Mouse (Mus musculus) telencephalon, adult 2 months (tissue): ENCODE results near the gene Arhgef38.

Experiments
- DNase-seq: peaks from one replicate; pipeline ENCODE4 v3.0.0-alpha.2; 2011; ENCODE audit warnings: low read depth, low spot score

Arhgef38 gene

GRCm38 (mm10) chr3:133092274-133092853 lies 142.4 kb downstream of the Arhgef38 start:
- DNase-seq: no peak

- DNase-seq: peak; percentile 93
Observed at GRCm38 (mm10) chr3:133091664-133092273, 143.0 kb downstream of the Arhgef38 start, which contains the start of the genes Ints12 and Gstcd. TSS of gene Ints12 (plus strand) at chr3:133091840. TSS of gene Gstcd (minus strand) at chr3:133092033.

GRCm38 (mm10) chr3:133091121-133091663 lies 143.6 kb downstream of the Arhgef38 start:
- peak; percentile 31 for DNase-seq

- no peak for DNase-seq
Observed at GRCm38 (mm10) chr3:133090247-133091120, 144.3 kb downstream of the Arhgef38 start.

GRCm38 (mm10) chr3:133085858-133086257 lies 148.9 kb downstream of the Arhgef38 start:
- DNase-seq: peak; percentile 29

- DNase-seq: no peak
Observed at GRCm38 (mm10) chr3:133082736-133083135, 152.0 kb downstream of the Arhgef38 start.

- no peak for DNase-seq
Observed at GRCm38 (mm10) chr3:133075560-133075959, 159.2 kb downstream of the Arhgef38 start.
